Mouse (Mus musculus): ENCODE measurements at regions not wholly inside any gene's neighbourhood (a gene's known extent, or its start where the extent isn't known, plus 50 kb on each side); places are given as distances from the start of the nearest gene placed in this dataset.

GRCm38 (mm10) chr12:16268621-16269165 is 342.1 kb downstream of the Lpin1 start:
- peak; percentile 12 for DNase-seq (ENCODE audit: low spot score)

- no peak for DNase-seq (ENCODE audit: low spot score)
These were observed 349.3 kb downstream of the Lpin1 start for GRCm38 (mm10) chr12:16261465-16261864.

- no peak for DNase-seq (ENCODE audit: low spot score)
These were observed 349.8 kb downstream of the Lpin1 start for GRCm38 (mm10) chr12:16260981-16261380.

GRCm38 (mm10) chr12:16260501-16260900 is 350.3 kb downstream of the Lpin1 start:
- DNase-seq (ENCODE audit: low spot score), result no peak

GRCm38 (mm10) chr12:16250621-16251020 is 360.1 kb downstream of the Lpin1 start:
- no peak for DNase-seq (ENCODE audit: low spot score)

- DNase-seq (ENCODE audit: low spot score), result no peak
These were observed 360.7 kb downstream of the Lpin1 start for GRCm38 (mm10) chr12:16250096-16250495.

GRCm38 (mm10) chr12:16239792-16240191 is 371.0 kb downstream of the Lpin1 start:
- no peak for DNase-seq (ENCODE audit: low spot score)

GRCm38 (mm10) chr12:16237498-16237897 is 373.3 kb downstream of the Lpin1 start:
- no peak for DNase-seq (ENCODE audit: low spot score)

GRCm38 (mm10) chr12:16233559-16233958 is 377.2 kb downstream of the Lpin1 start:
- DNase-seq (ENCODE audit: low spot score), result no peak

GRCm38 (mm10) chr12:16232828-16233227 is 377.9 kb downstream of the Lpin1 start:
- DNase-seq (ENCODE audit: low spot score), result no peak

GRCm38 (mm10) chr12:16232051-16232450 is 378.7 kb downstream of the Lpin1 start:
- peak; percentile 27 for DNase-seq (ENCODE audit: low spot score)

- DNase-seq (ENCODE audit: low spot score), result no peak
These were observed 379.7 kb downstream of the Lpin1 start for GRCm38 (mm10) chr12:16231093-16231492.

- no peak for DNase-seq (ENCODE audit: low spot score)
These were observed 385.3 kb downstream of the Lpin1 start for GRCm38 (mm10) chr12:16225428-16225827.

GRCm38 (mm10) chr12:16222836-16223450 is 387.8 kb downstream of the Lpin1 start:
- no peak for DNase-seq (ENCODE audit: low spot score)

GRCm38 (mm10) chr12:16222205-16222604 is 388.6 kb downstream of the Lpin1 start:
- DNase-seq (ENCODE audit: low spot score), result no peak

- no peak for DNase-seq (ENCODE audit: low spot score)
These were observed 389.6 kb downstream of the Lpin1 start for GRCm38 (mm10) chr12:16221142-16221541.

GRCm38 (mm10) chr12:16220561-16220960 is 390.2 kb downstream of the Lpin1 start:
- DNase-seq (ENCODE audit: low spot score), result no peak

- DNase-seq (ENCODE audit: low spot score), result no peak
These were observed 391.9 kb downstream of the Lpin1 start for GRCm38 (mm10) chr12:16218906-16219305.

- DNase-seq (ENCODE audit: low spot score), result no peak
These were observed 393.8 kb upstream of the Trib2 start for GRCm38 (mm10) chr12:16210553-16210952.

GRCm38 (mm10) chr12:16210111-16210510 is 393.4 kb upstream of the Trib2 start:
- no peak for DNase-seq (ENCODE audit: low spot score)

GRCm38 (mm10) chr12:16204941-16205340 is 388.2 kb upstream of the Trib2 start:
- DNase-seq (ENCODE audit: low spot score), result peak; percentile 51

GRCm38 (mm10) chr12:16196917-16197316 is 380.2 kb upstream of the Trib2 start:
- DNase-seq (ENCODE audit: low spot score), result no peak

GRCm38 (mm10) chr12:16191803-16192389 is 375.2 kb upstream of the Trib2 start:
- DNase-seq (ENCODE audit: low spot score), result no peak

GRCm38 (mm10) chr12:16190706-16191105 is 374.0 kb upstream of the Trib2 start:
- DNase-seq (ENCODE audit: low spot score), result no peak

All from retina, embryonic 14.5 days (tissue).